Mouse (Mus musculus) adipocyte (in vitro differentiated cells): Measurements from ENCODE around the gene Ncoa3.

Experiments
- DNase-seq: peaks from one replicate; pipeline ENCODE4 v3.0.0-alpha.2; 2016; ENCODE audit warnings: low spot score

Ncoa3 gene

GRCm38 (mm10) chr2:166106631-166107030 lies 114.2 kb downstream of the Ncoa3 start:
- no peak for DNase-seq

GRCm38 (mm10) chr2:166107911-166108310 lies 115.5 kb downstream of the Ncoa3 start:
- no peak for DNase-seq

GRCm38 (mm10) chr2:166108326-166108725 lies 115.9 kb downstream of the Ncoa3 start:
- peak; percentile 85 for DNase-seq

- no peak for DNase-seq
Observed at GRCm38 (mm10) chr2:166110764-166111163, 118.3 kb downstream of the Ncoa3 start.

- peak; percentile 85 for DNase-seq
Observed at GRCm38 (mm10) chr2:166111238-166111637, 118.8 kb downstream of the Ncoa3 start.

GRCm38 (mm10) chr2:166111831-166112250 lies 119.4 kb downstream of the Ncoa3 start:
- no peak for DNase-seq

GRCm38 (mm10) chr2:166112986-166113385 lies 120.5 kb downstream of the Ncoa3 start:
- DNase-seq, result no peak

- DNase-seq, result peak; percentile 93
Observed at GRCm38 (mm10) chr2:166115571-166116277, 123.3 kb downstream of the Ncoa3 start.

- DNase-seq, result no peak
Observed at GRCm38 (mm10) chr2:166116278-166116608, 123.8 kb downstream of the Ncoa3 start.

GRCm38 (mm10) chr2:166116704-166117103 lies 124.3 kb downstream of the Ncoa3 start:
- DNase-seq, result no peak

- peak; percentile 41 for DNase-seq
Observed at GRCm38 (mm10) chr2:166119992-166120391, 127.6 kb downstream of the Ncoa3 start.

- DNase-seq, result peak; percentile 58
Observed at GRCm38 (mm10) chr2:166121681-166122355, 129.4 kb downstream of the Ncoa3 start.

GRCm38 (mm10) chr2:166122781-166123180 lies 130.3 kb downstream of the Ncoa3 start:
- no peak for DNase-seq
